Mouse (Mus musculus) heart, postnatal 4 days (tissue): Measurements from ENCODE around the gene Tapt1. TPM values are rescaled to one million over a fixed set of nuclear protein-coding genes. Genes with fewer than 3 reads are reported as not detected.
A peak's percentile ranks its signal among the peaks of the same experiment; 100 is the strongest.
"Not testable (repeated sequence)": the region's sequence is repeated elsewhere in the genome, so short reads cannot be mapped to it uniquely, and the experiment has no call there.

Experiments
- DNase-seq: peaks from one replicate; pipeline ENCODE4 v3.0.0; 2021
- total RNA-seq, 2 experiments: library from RNA; stranded (reverse); gene quantifications; 2 replicates each; pipeline ENCODE4 v1.2.3; 2021

The Tapt1 gene
- total RNA-seq, 2 experiments from 2014 or later: 28.7 to 35.1 TPM

DNA sequence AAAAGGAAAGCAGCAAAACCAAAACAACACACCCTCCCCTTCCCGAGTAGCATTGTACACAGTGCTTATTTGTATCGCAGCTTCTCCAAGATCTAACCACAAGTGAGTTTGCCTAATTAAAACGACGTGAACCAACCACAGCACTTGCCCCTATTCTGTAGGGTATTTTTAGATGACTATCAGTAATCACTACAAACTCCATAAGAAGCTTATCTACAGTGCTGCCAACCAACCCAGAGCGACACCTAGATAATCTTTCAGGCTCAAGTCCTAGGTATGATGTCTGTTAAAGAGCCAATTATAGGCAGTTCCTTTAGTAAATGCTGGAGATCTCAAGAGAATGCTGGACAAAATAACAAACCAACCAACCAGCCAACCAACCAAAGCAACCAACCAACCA, 28.6 kb downstream of the Tapt1 start:
- DNase-seq: no peak

DNA sequence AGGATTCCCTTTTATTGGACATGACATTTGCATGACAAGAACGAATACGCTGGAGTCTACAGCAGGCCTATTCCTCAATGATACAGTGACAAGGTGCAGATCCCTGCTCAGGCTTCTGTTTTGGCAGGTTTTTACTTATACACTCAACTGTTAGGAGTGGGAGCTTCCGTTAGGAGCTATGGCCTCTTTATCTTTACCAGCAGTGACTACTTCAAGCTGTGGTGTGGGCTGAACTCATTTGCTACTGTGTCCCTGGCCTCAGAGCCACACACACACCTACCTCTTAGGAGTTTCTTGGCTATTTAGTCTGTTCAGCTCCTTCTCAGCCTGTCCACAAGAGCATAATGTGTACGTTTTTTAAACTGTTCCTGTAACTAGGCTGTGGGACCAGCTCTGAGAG, 30.3 kb downstream of the Tapt1 start:
- DNase-seq: no peak

DNA sequence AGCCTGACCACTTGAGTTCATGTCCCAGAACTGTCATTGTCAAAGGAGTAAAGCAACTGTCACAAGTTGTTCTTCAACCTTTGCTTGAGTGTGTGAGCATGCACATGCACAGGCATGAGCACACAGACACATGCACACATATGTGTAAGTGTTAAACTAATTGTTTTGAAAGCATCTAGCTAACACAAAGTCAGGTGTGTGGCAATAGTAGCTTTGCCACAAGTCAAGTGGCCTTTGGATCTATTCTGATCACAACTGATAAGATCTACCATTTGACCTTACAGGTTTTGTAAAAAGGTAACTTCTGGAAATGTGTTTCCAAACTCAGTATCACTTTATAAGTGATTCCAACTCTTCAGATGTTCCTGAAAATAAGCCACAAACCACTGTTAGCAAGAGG, 39.1 kb downstream of the Tapt1 start:
- DNase-seq: no peak

DNA sequence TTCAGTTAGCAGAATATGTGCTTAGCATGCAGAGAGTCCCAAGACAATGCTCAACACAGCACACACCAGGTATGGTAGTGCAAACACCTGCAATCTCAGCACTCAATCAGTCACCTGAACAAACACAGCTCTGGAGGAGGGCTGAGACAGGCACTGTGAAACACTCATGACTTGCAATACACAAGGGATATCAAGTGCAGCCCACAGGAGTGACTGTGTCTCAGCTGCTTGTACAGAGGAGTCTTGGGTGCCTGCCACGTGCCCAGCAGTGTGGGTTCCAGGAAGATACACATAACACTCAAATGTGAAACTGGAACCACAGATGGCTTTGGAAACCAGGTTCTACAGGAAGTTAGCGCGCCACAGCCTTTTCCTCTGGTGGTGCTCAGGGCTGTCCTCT, 44.8 kb downstream of the Tapt1 start:
- no peak for DNase-seq

DNA sequence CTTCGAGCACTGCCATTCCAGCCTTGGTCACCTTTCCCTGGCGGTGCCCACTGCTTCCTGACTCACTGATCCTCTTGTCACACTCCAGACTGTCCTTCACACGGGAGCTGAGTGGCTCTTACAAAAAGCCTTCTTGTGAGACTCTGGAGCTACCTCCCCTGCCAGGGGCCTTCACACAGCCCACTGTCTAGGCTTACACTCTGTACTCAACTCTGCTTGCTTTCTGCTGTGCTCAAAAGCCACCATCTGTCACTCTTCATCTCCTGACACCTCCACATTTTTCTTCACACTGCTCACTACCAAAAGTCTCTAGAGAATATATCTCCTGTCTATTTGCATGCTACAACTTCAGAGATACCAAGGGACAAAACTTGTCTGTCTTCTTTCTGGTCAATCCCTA, 46.0 kb downstream of the Tapt1 start:
- DNase-seq: no peak

DNA sequence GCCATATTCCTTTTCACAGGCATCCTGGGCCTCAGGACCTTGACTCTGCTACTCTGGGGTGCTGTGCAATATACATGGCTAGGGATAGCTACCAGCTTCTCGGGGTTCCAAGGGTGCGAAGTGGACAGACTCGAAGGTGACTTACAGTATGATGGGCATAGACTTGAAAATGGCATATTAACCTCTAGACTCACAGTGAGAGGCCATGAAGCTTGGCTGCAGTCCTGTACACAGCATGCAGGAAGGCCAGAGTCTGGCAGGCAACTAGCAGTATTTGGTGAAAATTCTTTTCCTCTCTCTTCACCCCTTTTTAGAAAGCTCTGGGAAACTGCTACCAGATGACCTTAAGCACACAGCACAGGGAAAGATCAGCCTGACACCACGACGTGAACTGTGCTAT, 52.4 kb downstream of the Tapt1 start:
- DNase-seq: no peak

DNA sequence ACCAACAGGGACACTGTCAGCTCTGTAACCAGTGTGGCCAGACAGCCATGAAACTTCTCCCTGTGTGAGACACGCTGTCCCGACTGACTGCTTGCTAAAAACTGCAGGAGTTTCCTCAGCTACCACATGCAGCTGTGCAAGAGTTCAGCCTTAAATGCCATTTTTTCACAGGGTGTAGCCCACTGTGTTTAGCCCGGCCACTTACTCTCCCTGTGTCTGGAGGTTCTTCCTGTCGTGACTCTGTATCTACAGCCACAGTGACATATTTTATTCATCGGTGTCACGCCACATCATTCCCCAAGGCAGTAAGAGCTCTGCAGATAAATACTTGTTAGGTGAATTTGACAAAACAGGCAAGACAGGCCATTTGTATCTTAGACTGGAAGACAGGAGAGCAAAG, 59.6 kb downstream of the Tapt1 start:
- DNase-seq: no peak

DNA sequence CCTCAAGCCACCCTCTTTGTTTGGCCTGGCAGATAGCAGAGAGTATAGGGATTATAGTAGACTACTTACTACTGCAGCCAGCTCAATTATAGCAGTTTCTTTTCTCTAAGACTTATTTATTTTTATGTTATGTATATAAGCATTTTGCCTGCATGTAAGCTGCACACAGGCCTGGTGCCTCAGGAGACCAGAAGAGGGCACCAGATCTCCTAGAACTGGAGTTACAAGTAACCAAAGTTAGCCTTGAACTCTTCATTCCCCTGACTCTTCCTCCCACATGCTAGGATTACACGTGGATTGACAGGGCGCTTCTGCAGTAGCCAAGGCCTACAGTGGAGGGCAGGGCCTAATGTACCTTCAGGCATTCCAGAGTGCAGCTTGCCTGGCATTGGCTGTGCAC, 60.6 kb downstream of the Tapt1 start:
- no peak for DNase-seq

DNA sequence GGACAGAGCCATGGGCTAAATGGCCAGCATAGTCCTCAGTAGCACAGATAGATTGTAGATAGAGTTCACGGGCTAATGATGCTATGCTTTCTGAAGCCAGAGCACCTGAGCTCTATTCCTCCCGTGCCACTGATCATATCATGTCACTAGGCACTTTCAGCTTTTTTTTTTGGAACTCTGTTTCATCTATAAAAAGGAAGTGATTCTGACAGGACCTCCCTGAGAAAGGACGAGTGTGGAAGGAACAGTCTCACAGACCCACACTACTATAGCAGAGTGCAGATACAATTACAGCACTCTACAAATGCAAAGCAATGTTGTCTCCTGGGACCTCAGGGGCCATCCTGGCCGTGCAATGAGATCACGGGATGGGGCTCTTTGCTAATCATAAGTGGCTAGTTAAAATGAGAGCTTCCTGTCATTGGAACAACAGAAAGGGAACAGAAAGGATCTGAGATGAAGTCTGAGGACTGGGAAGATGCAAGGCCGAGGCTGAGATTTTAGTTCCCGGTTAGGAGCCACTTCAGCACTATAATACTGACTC, 62.1 kb downstream of the Tapt1 start:
- no peak for DNase-seq

DNA sequence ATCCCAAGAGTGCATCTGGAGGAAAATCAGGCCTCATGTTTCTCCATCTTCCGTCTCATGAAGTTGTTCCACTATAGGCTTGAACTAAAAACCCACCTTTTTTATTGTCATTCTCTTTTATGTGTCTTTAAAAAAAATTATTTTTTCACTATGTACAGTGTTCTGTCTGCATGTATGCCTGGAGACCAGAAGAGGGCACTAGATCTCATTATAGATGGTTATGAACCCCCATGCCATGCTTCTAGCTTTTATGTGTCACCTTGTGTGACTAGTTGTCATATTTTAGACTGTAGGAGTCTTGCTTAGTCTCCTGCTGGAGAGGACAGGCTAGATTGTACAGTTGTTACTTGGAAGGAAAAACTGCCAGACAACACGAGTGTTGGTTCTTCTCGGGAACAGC, 63.1 kb downstream of the Tapt1 start:
- no peak for DNase-seq

DNA sequence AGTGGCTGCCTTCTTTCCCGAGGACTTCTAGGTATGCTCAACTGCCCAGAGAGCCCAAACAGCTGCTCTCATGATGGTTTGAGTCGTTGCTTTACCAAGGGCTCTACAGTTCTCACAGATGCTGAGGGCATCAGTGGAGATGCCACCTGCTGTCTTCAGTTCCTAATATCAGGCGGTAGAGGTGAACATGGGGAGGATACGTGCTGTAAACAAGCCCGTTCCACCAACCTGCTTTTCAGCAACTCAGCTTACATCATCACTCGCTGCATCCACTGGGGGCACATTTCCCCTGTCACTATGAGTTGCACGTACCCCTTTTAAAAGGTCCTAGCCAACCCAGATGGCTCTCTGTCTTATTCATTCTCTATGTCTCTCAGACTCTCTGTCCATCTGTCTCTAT, 63.6 kb downstream of the Tapt1 start:
- DNase-seq: no peak

DNA sequence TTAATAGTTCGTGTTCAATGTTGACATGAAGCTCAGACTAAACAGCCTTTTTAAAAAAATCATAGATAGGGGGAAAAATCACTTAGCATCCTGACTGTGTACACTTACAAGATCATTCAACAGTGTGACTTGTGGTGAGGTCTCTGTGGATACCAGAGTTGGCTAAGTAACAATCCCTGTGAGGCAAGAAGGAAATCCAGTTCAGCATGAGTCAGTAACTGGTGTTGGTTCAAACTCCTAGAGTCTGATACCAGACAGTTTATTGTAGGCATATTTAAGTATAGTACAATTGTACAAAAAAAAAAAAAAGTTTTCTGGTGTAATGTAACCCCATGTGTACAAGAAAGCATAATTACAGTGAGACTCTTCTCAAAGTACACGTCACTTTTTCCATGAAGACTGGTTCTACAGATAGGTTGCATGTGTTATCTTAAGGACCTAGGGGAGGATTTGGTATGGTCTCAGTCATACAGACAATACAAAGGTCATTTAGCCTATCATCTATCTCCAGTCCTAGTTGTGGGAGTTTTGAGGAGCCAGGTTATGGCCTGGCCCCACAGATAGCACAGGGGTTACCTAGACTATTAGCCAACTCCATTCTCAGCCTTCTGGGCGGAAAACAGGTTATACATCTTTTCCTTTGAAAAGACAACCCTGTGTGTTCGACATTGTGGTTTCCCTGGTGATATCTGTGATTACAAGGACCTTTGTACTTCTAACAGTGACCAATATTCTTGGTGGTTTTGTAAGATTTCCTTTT, 66.6 kb downstream of the Tapt1 start:
- DNase-seq: no peak

DNA sequence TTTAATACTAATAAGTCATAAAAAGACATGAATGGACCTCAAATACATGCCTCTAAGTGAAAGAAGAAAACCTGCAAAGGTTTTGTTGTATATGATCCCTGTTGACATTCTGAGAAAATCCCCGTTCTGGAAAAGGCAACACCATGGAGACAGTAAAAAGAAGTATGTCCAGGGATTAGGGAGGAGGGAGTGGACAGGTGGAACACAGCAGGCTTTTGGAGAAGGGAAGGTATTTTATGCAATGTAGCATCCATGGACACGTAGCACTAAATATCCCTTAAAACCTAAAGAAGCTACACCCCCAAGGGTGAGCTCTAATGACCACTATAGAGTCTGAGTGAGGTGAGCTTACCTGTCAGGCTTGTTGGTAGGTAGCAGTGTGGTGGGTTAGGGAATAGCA, 67.2 kb downstream of the Tapt1 start:
- DNase-seq: no peak

DNA sequence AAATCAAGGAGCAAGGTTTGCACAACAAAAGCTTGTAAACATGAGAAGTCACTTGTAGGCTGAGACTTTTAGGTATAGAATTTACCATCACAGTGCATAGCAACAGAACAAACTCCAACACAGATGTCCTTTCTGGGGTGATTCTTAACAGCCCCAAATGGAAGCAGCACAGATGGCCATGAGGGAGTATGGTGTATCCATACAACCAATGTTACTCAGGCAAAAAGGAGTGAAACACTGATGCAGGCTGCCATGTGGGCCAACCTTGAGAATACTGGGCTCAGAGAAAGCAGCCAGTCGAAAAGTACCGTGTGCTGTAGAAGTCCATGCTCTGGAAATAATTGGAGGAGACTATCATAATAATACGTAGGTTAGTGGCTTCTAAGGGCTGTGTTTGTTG, 68.0 kb downstream of the Tapt1 start:
- DNase-seq: no peak

DNA sequence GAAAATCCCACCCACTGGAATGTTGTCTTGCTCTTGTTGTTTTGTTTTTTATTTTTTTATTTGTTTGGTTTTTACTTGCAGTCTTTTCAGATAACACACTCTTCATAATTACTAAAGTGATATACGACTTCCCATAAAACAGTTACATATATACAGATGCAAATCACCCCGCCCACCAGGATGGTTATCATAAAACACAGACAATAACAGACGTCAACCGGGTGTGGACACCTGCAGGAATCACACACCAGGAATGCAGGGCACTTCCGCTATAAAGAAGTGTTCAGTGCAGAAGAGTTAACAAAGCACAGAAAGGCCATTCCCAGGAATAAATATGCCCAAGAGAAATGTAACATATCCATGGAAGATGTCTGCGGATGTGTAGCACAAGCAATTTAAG, 68.7 kb downstream of the Tapt1 start:
- no peak for DNase-seq

DNA sequence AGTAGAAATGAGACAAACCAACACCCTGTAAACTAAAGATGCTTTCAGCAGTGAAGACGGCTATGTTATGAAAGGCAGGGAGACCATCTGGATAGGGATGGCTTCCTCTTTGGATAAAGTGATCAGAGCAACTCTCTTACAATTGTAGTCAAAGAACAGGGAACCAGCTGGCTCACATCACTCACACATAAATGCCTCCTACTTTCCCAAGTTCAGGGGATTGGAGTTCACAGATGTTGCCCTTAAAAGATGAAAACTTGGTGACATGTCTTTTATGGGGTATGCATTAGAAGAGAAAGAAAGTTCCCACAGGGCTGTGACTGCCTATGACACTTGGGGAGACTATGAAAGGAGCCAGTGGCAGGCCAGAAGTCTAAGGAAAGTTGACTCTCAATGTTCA, 73.4 kb downstream of the Tapt1 start:
- no peak for DNase-seq

DNA sequence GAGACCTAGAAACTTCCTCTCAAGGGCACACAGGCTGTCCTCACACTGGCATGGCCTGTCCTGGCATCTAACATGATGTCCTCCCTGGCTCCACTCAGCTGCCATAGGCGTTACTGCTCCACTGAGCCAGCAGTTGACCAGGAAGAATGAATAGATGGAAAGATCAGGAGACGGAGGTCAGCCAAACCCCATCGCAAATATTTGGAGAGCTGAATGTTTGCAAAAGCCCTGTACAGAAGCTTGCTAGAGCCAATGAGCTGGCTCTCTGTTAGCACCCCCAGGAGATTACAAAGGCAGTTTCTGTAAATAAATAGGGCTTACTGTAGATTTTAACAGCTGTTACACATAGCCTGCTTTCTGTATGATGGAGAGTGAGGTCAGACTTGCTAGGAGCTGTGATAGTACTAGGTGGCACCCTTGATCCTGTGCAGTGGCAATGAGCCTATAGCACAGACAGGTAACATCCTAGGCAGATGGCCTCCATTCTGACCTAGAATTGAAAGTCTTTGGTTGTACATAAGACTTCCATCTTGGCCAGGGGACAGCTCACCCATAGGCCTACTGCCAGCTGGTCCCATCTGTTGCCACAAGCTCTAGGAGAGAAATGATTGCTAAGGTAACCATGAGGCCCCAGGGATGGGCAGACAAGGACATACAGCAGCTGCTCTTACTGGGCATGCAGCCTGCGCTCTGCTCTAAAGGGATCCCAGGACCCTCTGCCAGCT, 74.9 kb downstream of the Tapt1 start:
- DNase-seq: peak; percentile 16

DNA sequence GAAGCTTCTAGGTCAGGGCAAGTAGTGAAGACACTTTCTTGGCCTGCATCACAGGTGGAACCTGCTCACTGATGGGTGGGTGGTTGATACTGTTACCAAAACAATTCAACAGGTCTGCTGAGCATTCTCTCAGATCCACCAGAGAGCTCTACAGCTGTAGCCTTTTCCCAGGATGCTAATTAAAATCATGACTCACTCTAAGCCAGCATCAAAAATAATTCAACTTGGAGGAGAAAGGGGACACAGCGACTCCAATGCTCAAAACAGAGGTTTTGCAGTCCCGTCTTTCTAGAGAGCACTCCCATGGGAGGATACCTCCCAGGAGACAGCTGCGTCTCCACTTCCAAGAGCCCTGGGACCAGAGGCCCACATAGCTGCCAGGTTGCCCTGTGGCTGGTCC, 78.7 kb downstream of the Tapt1 start:
- DNase-seq: no peak

DNA sequence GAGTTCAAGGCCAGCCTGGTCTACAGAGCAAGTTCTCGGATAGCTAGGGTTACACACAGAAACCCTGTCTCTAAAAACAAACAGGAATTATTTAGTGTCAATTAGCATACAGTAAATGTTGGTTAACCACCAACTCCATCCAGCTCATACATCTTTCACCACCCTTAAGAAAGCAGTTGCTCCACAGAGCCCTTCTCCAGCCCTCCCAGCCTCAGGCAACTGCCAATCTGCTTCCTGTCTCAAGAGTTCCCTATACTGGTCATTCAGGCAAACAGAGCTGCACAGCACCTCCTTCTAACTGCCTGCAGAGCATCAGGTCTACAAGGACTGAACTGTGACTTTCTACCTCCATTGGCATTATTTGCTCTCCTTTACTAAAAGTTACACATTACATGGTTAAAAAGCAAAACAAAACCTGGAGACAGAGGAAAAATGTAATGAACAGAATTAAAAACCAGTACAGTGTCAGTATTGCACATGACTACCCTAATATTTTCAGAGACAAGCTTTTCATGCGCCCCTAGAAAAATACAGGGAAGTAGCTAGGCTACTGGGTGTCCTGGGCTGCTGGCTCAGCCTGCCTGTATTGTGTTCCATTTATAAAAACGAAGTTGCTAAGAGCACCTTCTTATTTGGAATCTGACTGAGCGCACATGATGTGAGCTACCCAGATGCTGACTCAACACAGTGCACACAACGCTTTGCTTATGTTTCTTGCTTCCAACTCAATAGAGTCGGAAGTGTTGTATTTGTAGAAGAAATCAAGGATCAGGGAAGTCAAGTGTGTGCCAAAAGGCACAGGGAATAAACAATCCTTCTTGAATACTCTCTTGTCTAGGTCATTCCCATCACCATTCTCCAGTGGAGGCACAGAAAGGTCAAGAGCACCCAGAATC, 79.7 kb downstream of the Tapt1 start:
- no peak for DNase-seq

DNA sequence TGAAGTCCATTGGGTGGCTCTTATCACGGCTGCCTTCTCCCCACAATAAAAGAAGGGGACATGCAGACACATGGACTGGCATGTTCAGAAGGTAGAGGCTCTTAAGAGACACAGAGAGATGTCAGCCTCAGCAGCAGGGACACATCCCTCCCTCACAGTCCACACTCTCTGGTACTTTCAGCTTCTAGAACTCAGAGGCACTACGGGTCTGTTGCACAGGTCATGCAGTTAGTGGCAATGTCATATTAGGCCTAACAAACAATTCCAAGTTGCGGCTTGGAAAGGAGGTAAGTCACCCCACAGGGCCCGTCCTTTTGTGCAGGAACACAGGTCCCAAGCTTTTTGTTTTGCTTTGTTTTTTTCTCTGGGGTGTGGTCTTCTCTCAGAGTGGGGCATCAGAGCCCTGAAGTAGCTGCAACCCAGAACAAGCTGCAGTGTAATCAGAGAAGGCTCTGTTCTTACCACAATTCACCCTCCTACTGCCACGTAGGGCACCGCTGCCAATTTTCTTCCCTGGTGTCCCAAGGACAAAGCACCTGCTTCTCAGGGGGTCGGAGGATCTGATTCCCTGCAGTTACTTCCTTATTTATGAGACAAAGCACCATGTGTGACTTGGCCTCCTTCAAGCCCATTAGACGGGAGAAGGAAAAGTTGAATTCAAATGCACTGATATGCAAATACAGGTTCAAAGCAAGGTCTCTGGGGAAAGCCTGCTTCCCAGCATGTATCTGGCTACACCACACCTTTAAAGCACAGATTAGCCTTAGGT, 82.8 kb downstream of the Tapt1 start:
- DNase-seq: no peak

DNA sequence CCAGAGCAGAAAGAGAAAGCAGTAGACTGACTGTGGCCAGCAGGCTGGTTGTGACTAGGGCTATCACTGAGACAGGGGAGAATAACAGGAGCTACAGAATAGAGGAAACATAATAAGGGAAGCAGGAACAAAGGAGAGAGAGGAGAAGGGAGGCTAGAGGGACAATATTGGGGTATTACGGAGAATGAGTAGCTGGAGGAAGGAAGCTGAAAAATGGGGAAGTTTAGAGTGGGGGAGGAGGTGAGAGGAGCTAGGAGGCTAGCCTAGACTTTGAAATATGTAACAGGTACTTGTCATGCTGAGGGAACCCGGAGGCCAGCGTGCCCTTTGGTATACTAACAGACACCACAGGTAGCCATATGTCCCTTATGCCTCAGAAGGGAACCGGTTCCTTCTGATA, 98.9 kb downstream of the Tapt1 start:
- DNase-seq: no peak

DNA sequence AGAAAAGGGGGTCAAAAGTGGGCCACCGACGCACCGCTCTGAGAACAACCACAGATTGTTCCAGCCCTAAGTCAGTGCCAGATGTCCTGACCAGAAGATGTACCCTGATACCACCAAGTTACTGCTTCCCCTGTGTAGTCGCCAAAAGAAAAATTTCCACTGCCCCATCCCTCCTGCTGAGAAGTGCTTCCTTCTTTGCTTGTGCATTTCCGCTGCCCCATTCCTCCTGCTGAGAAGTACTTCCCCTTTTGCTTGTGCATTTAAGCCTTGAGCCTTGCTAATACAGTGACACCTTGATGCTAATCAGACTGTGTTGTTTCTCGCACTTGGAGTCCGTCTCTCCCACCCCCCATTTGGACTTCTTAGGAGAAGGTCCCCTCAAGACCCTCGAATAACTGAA, 99.9 kb downstream of the Tapt1 start:
- not testable (repeated sequence) for DNase-seq
